In the genomic region with DNA sequence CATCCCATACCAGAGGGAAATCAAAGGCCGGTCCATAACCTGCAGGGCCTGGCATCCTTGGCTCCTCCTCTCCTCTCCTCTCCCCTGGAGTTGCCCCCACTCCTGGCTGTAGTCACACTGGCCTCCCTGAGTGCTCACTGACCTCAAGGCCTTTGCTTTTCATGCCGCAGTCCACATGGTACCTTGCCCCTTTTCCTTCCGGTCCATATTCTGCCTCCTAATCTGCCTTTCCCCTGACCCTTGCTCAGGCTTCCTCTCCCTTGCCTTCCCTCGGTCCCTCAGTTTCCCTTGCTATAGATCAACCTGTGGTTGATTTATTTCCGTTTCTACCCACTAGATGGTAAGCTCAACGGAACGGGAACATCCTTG, we compare ENCODE assay signal across 10 mouse cellular contexts. TPM values are rescaled to one million over a fixed set of nuclear protein-coding genes. Genes with fewer than 3 reads are reported as not detected.
DNase-seq lines count a peak whose midpoint lies in the region; ATAC-seq and TF ChIP-seq lines count a peak whose summit lies in the region.
"Had no signal": no experiment of that assay in that cellular context is flagged by ENCODE, and none has a peak within 500 bp of the region (broad histone marks: within the 10 kb centered on the region; RNA-seq: fewer than 3 reads in every experiment).

No protein-coding gene starts in this region.

- 33% methylated on average over 7 of the region's 7 CpGs for WGBS in forebrain, embryonic 12.5 days
- WGBS in kidney, postnatal 0 days = 31% methylated on average over 7 of the region's 7 CpGs
- WGBS in neural tube, embryonic 13.5 days = 29% methylated on average over 7 of the region's 7 CpGs

- ATAC-seq in forebrain, embryonic 12.5 days (ENCODE audit: low FRiP score) = no peak
- ATAC-seq in kidney, postnatal 0 days (replicated peaks; ENCODE audit: low FRiP score, low read depth) = no peak
- no peak for ATAC-seq in neural tube, embryonic 13.5 days (ENCODE audit: low read depth)

- no peaks in the 10 kb centered on the region for H3K36me3 ChIP-seq in forebrain, embryonic 12.5 days (replicated peaks)
- H3K36me3 ChIP-seq in kidney, postnatal 0 days (ENCODE audit: insufficient read depth, low read length) = no peaks in the 10 kb centered on the region
- H3K36me3 ChIP-seq in neural tube, embryonic 13.5 days = no peaks in the 10 kb centered on the region

- H3K4me1 ChIP-seq in forebrain, embryonic 12.5 days = peaks cover 40% of the 10 kb centered on the region
- peaks cover 14% of the 10 kb centered on the region for H3K4me1 ChIP-seq in kidney, postnatal 0 days (replicated peaks; ENCODE audit: insufficient read depth, low read length)
- peaks cover 39% of the 10 kb centered on the region for H3K4me1 ChIP-seq in neural tube, embryonic 13.5 days (replicated peaks)

- H3K4me2 ChIP-seq in forebrain, embryonic 12.5 days = peak overlapping the region; percentile 47
- peak overlapping the region; percentile 53 for H3K4me2 ChIP-seq in kidney, postnatal 0 days (ENCODE audit: low read length)
- H3K4me2 ChIP-seq in neural tube, embryonic 13.5 days = peak overlapping the region; percentile 55

- DNase-seq in kidney, adult 18-20 months = peak; percentile 13
- DNase-seq in kidney, postnatal 4 days = no peak
- no peak for DNase-seq in kidney, postnatal 0 days (ENCODE audit: low spot score)
- no peak for DNase-seq in testis, postnatal 14 days (ENCODE audit: low spot score)
- DNase-seq in left cerebral cortex, adult 8-10 months (ENCODE audit: low spot score in 2 of 2) = no peak
- DNase-seq in left cerebral cortex, postnatal 4 days = no peak
- DNase-seq: cerebellum, adult 2 months had no signal

- peak overlapping the region; percentile 89 for H3K27ac ChIP-seq in forebrain, embryonic 12.5 days
- H3K27ac ChIP-seq in kidney, postnatal 0 days = no peak overlapping the region
- peak overlapping the region; percentile 92 for H3K27ac ChIP-seq in neural tube, embryonic 13.5 days (replicated peaks)

- peak overlapping the region; percentile 15 for H3K4me3 ChIP-seq in forebrain, embryonic 12.5 days (replicated peaks)
- H3K4me3 ChIP-seq in kidney, postnatal 0 days (replicated peaks; ENCODE audit: low read depth, low read length) = no peak overlapping the region
- peak overlapping the region; percentile 27 for H3K4me3 ChIP-seq in neural tube, embryonic 13.5 days

- no peak for TF ChIP-seq CTCF in kidney, postnatal 0 days (IDR thresholded peaks at IDR 0.05; ENCODE audit: low read depth)

- 0 out of 2 replicates have a peak overlapping the region, but pooled peaks have one; percentile 42 for H3K9ac ChIP-seq in forebrain, embryonic 12.5 days
- no peak overlapping the region for H3K9ac ChIP-seq in kidney, postnatal 0 days (ENCODE audit: low read depth, low read length)
- peak overlapping the region; percentile 66 for H3K9ac ChIP-seq in neural tube, embryonic 13.5 days

- no peaks in the 10 kb centered on the region for H3K27me3 ChIP-seq in forebrain, embryonic 12.5 days
- no peaks in the 10 kb centered on the region for H3K27me3 ChIP-seq in kidney, postnatal 0 days (ENCODE audit: insufficient read depth, low read length)
- H3K27me3 ChIP-seq in neural tube, embryonic 13.5 days = no peaks in the 10 kb centered on the region

- no peaks in the 10 kb centered on the region for H3K9me3 ChIP-seq in forebrain, embryonic 12.5 days
- no peaks in the 10 kb centered on the region for H3K9me3 ChIP-seq in kidney, postnatal 0 days (replicated peaks; ENCODE audit: low read length)
- H3K9me3 ChIP-seq in neural tube, embryonic 13.5 days = no peaks in the 10 kb centered on the region

- intact Hi-C loops in left cerebral cortex, postnatal 4 days (cut with DNase I) = loop anchor here (10.0 kb wide), 1 partner anchor 77 kb away; no protein-coding TSS in a partner anchor

RNA-seq across cellular contexts. Expression of a gene that starts 4.2 kb away (rescaled TPM):
- 25.4 and 25.5 TPM in 2 replicates for polyA plus RNA-seq in forebrain, embryonic 12.5 days (2016; fragmentation: Nextera tagmentation; extraction: Ambion mirVana)
- polyA plus RNA-seq in kidney, postnatal 0 days (2015; fragmentation: Nextera tagmentation; extraction: Ambion mirVana) = 6.4 and 7.3 TPM in 2 replicates
- polyA plus RNA-seq in neural tube, embryonic 13.5 days (2015; fragmentation: Nextera tagmentation; extraction: Ambion mirVana) = 15.9 and 17.5 TPM in 2 replicates
- total RNA-seq in left cerebral cortex, adult 8-10 months (2022) = 10 to 100 TPM; 28.3 to 41.2 (median 36.2) TPM
- total RNA-seq in left cerebral cortex, postnatal 4 days (2021) = 10 to 100 TPM; 37.0 to 41.8 TPM

RNA-seq across cellular contexts. Expression of a gene that starts 22.4 kb away (rescaled TPM):
- polyA plus RNA-seq in forebrain, embryonic 12.5 days (2016; fragmentation: Nextera tagmentation; extraction: Ambion mirVana) = not detected in 2 replicates
- polyA plus RNA-seq in kidney, postnatal 0 days (2015; fragmentation: Nextera tagmentation; extraction: Ambion mirVana) = not detected in 2 replicates
- polyA plus RNA-seq in neural tube, embryonic 13.5 days (2015; fragmentation: Nextera tagmentation; extraction: Ambion mirVana) = not detected in 2 replicates
- total RNA-seq in left cerebral cortex, adult 8-10 months (2022) = not detected
- not detected for total RNA-seq in left cerebral cortex, postnatal 4 days (2021)
- total RNA-seq: hematopoietic stem cell, adult 5-6 weeks had no signal
- polyA plus RNA-seq: cerebellum, adult 2 months had no signal
